Mouse (Mus musculus) 3134 (cell line): ENCODE data around the gene Lipc.

Experiments used
- DNase-seq: peaks from one replicate; pipeline ENCODE4 v3.0.0-alpha.2; 2011; ENCODE audit warnings: low spot score; ENCODE audit not compliant: insufficient read length; ENCODE audit errors: extremely low read depth

Gene Lipc

DNA sequence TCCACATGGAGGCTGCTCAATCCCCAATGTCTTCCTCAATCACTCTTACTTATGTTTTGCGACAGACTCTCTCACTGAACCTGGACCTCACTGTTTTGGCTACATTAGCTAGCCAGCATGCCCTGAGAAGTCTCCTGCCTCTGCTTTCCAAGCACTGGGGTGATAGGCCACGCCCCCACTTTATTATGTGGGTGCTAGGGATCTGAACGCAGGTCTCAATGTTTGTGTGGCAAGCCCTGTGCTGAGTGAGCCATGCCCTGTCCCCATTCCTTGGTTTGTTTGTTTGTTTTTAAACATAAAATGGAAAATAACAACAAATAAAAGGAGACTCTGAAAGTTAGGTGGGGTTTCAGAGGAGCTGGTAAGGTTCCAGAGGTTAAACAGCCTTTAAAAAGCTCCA is 7.4 kb upstream of the Lipc start:
- DNase-seq: no peak

DNA sequence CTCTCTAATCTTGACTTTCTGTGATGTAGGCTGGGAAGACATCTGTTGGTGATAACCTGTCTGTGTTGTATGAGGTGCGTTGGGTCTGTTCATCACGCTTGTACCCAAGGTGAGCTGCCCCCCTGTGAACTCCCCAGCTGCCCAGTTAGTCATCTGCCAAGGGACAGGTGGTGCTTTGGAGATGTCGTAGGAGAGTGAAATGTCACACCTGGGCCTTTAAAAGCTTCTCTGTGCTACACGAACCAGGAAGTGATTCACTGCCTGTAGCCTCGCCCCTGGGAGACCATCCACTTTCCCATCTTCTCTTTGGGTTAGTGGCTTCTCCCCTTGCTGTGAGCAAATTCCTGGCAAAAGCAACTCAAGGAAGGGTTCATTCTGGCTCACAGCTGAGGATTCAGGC is 6.4 kb upstream of the Lipc start:
- DNase-seq: no peak

DNA sequence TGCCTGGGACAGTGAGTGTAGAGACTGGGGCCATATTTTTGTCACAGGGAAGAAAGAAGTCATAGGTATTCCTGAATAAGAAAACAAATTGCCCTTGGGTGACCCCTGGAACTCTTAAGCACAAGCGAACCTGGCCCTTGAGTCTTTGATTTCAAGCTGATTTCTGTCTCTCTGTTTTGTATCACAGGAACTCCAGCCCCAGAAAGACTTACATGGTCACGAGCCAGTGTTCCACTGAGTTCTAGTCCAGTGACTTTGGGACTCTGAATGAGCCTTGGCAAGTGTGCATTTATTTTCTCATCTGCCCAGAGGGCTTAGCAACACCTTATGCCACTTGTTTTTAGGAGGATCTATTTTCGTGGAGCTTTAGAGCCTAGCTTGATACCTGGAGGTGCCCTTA is 5.7 kb upstream of the Lipc start:
- no peak for DNase-seq

DNA sequence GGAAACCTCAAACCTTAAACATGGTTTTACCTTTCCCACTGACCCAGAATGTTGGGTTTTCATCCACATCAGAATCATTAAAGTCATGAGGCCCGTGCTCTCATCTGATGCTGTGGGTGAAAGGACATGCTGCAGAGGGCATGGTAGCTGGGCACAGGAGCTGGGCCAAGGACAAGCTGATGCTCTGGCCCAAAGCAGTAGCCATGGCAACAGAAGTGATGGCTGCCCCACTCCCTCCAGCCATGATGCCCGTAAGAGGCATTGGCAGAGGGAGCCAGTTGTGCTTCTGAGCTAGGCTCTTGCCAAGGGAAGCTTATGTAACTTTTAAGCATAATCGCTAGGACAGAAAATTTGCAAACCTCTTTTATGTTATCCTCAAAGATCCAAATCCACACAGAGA is 2.2 kb upstream of the Lipc start:
- DNase-seq: no peak

DNA sequence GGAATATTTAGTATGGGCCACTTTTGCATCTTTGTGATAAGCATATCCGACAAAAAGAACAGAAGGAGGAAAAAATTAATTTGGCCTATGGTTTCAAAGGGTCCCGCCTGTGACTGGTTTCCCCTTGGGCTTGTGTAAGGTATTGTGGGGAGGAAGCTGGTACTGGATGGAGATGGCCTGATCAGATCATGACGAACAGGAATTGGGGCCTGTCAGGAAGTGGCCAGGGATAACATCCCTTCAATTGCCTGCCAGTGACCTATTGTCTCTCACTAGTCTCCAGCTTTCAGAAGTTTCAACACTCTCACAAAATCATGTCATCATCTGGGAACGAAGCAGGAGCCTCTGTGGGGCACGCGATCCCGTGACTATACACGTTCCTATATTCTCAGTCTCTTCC is 2.7 kb downstream of the Lipc start:
- DNase-seq: no peak

DNA sequence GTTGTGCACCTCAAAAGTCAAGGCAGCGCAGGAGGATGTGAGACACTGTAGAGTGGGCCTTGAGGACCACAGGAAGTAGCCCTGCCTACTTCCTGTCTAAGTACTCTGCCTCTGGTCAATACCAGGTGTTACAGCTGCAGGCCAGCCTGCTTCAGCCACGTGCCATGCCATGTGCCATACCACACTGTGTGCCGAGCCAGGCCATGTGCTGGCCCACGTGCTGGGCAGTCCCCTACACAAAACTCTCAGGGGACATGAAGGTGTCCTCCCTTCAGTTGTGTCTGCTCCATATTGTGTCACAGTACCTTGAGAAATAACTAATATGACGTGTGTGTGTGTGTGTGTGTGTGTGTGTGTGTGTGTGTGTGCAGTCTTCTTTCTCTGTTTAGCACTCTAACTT is 4.7 kb downstream of the Lipc start:
- DNase-seq: no peak

DNA sequence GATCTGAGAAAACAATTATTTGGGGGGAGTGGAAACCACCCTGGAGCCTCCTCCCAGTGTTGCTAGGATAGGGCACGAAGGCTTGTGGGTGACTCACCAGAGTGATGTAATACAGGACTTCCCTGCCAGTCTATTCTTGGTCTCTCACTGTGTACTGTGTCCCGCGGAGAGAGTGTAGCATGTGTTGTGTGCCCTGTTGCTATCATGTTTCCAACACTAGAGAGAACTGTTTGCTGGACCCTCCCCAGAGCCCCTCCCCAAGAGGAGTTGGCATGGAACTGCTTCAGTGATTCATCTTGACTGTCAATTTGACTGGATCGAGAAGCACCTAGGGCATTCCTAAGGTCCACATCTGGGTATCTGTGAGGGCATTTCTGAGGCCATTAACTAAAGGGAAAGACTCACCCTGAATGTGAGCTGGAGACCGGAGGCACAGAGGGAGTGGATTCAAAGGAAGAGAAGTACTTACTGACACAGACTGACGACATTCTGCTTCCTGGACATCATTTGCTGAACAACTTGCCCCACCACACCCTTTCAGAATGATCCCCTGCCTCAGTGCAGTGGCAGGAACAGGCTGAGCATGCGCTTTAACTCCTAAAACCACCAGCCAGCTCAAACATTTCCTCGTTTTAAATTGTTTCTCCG is 9.2 kb downstream of the Lipc start:
- peak; percentile 48 for DNase-seq

DNA sequence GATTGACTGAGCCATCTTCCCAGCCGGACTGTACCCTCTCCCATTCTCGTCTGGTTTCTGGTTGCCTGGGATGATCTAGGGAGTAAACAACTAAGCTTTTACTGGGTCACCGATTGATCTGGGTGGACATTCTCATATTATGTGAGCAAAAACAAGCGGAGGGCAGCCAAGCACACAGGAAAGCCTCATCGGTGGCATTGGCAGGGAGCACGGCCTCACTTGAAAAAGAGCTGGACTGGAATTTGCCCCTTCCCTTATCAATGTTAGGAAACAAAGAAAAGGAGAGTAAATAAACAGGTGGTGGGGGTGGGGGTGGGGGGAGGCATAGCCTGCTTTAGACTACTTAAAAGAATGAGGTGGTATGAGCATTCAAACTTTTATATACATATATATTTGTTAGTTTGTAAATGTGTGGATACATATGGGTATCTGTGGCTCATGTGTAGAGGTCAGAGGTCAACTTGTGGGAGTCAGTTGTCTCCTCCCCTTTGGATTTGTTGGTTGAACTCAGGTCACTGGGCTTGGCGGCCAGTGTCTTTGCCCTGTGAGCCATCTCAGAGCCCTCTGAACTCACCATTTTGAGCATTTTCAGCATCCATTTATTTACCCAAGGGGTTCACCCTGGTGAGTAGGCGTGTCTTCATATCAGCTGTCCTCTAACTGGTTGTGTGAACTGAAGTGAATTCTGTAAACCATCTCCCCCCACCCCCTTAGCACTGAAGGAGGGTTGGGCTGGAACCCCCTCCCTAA is 12.1 kb downstream of the Lipc start:
- DNase-seq: no peak

DNA sequence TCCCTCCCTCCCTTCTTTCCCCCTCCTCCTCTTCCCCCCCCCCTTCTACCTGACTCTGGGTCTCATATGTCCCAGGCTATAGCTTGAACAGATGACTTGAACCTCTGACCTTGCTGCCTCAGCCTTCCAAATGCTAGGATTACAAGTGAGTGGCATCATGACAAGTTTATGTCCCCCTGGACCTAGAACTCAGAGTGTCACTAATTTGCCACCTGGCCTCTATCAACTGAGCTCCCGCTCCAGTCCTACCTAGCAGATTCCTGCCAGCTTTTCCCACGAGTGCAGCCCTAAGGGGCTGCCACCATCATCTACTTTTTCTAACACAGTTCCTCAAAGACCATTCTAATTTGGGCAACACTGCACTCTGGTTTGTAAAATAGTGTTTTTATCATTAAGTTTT is 13.2 kb downstream of the Lipc start:
- DNase-seq: no peak

DNA sequence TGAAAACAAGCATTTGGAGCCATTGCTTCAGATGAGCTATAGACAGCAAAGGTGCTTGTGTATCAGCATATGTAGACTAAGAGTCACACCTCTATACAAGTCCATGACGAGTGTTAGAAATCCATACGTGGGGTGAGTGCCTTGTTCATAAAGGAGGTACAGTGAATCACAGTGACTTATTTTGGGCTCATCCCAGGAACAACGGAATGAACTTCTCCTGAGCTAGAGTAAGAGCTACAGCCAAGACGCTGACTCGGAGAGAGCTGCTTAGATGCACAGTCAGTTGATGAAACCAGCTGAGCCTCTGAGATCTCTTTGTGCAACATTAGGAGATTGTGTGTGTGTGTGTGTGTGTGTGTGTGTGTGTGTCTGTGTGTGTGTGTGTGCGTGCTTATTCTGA is 13.9 kb downstream of the Lipc start:
- DNase-seq: no peak

DNA sequence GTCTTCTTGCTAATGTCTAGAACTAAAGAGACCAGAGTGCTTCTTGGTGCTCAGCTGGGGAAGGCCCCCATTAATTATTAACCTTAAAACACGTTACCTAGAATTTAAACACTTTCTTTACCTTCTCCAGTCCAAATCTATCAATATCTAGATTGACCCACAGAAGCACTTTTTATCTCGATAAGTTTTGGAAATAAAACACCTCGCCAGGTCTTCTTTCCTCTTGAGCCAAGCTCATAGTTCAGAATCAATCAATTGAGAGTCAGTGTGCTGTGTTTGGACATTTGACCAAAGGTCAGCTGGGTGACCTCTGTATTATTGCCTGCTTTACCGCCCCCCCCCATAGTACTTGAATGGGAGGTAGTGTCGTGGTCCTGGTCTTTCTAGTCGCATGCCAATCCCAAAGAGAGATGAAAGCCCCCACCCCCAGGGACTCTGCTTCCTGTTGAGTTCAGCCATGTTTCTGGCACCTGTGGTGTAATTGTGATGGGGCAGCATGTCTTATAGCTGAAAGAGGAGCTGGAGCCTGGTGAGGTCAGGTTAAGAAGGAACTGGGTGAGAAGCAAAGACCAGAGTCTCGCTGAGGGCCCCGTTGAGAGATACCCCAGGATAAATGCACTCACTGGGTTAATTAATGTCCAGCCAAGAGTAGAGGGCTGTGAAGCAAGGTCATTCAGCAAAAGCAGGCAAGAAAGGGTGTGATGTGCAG is 17.3 kb downstream of the Lipc start:
- no peak for DNase-seq

DNA sequence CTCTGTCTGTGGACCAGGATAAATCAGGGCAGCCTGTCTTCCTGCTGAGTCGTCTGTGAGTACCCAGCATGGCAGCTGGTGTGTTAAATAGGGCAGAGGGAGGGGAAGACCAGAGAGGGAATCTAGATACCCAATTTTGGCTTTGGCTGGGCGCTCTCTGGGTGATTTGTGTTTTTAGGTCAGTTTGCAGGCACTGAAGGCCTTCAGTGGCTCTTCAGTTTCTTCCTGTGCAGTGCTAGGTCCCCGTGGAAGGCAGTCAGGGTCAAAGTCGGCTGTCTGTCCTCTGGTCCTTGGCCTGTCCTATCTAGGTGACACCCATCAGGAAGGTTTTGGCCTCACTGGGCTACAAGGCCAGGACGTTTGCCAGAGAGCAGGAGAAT is 21.4 kb downstream of the Lipc start:
- DNase-seq: no peak

DNA sequence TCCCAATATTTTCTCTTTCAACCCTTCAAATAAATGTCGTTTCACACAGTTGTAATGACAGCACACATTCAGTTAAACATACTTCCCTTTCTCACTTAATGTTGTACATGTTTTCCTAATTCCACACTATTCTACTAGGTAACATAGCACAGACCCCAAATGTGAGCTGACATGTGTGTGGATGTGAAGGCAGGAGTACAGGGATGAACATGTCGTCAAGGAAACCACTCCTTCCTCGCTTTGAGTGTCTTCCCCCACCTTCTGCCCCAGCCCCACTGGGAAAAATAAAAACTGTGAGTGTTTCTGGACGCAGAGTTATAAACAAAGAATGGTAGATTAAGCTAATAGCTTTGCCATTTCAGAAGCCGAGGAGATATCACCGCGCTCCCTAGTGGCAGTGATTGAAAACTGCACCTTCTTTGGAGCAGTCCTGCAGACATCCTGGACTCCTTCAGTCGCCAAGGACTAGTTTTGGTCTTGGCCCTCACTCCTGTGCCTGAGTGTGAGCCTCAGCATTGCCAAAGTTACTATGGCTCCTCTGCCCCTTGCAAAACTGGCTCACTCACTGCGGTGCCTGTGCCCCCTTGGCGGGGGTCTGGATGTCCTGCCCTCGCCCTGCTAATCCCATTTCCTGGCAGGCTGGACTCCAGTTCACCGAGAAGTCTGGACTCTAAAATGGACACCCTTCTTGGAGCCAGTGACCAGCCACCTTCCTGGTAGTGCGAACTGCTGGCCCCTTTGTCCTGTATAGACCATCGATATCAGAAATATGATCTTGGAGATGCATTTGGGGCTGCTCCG is 22.0 kb downstream of the Lipc start:
- DNase-seq: peak; percentile 30

DNA sequence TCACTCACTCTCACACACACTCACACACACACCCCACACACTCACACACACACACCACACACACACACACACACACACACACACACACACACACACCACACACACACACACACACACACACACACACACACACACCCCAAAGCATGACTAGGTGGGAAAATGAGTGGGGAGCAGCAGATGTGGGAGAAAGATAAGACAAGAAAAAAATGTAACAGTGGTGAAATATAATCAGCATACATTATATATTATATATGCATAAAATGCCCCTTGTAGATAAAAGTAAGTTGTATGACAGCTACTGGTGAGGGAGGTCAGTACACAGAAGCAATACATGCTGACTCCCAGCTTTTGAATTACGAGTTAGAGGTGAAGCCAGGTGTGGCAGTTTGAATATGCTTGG is 23.6 kb downstream of the Lipc start:
- DNase-seq: no peak

DNA sequence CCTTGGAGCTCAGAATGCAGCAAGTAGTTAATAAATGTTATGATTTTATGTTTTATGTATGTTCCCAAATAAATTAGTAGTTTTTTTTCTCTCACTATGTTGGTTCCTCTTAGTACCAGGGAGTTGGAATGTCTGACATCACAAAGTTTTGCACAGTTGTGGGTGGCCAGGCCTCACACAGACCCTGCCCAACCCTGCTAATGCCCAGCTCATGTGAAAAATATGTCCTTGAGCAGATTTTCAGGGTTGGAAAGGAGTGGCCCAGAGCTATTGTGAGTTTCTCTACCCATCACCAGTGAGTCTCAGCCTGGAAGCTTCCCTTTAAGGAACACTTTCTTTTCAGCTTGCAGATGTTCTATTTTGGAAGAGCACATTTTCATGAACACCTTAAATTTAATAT is 24.3 kb downstream of the Lipc start:
- DNase-seq: no peak

DNA sequence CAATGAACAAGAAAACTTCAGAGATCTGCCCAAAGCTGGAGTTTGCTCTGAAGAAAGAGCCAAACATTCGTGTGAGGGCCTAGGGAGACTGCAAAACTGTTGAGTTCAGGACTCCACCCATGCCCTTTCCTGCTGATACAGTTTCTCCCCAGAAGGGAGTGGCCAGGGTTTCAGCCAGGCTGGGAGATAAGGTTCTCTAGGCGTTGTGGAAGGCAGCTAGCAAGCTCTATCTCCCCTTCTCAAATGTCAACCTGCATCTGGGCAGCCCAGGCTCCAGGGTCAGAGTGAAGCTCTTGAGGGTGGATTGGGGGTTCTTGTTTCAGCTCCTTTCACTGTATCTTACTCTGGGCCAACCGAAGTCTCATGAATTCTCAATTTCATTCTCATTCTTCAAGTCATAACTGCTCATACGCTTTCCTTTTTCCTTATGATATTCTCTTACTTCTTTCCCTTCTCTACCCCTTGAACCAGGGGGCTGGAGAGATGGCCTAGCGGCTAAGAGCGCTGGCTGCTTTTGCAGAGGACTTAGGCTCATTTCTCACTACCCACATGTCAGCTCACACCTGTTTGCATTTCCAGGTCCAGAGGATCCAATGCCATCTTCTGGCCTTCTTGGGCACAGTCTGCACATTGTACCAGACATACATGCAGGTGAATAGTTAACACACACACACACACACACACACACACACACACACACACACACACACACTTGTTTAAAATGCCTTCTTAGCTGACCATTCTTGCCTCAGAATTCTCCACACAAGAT is 25.0 kb downstream of the Lipc start:
- DNase-seq: no peak

DNA sequence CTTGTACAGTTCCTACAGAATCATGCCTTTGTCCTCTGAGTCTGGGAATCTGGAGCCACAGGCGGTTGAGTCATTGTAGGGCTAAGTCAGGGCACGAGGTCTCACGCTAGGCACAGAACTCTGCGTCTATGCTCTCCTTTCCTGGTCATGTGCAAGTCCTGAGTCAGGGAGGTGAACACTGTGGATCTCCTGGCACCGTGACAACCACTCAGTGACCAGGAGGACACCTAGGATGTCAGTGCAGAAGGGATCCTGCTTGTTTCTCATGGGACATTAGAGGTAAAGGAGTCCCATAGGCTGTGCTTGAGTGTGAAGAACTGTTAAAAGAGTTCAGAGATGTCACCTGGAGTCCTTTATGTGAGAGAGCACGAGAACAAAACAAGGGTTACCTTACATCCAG is 26.8 kb downstream of the Lipc start:
- no peak for DNase-seq

DNA sequence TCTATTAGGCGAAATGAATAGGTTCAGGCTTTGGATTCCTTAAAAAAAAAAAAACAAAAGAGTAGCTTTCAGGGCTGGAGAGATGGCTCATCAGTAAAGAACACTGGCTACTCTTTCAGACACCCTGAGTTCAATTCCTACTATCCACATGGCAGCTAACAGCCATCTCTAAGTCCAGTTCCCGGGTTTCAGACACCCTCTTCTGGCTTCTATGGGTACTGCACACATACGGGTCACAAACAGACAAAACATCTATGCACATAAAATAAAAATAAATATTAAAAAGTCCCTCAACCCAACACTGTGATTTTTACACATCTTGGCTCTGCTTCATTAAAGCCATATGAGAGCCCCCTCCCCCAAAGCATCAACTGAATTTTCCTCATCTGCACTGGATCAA is 27.3 kb downstream of the Lipc start:
- no peak for DNase-seq

DNA sequence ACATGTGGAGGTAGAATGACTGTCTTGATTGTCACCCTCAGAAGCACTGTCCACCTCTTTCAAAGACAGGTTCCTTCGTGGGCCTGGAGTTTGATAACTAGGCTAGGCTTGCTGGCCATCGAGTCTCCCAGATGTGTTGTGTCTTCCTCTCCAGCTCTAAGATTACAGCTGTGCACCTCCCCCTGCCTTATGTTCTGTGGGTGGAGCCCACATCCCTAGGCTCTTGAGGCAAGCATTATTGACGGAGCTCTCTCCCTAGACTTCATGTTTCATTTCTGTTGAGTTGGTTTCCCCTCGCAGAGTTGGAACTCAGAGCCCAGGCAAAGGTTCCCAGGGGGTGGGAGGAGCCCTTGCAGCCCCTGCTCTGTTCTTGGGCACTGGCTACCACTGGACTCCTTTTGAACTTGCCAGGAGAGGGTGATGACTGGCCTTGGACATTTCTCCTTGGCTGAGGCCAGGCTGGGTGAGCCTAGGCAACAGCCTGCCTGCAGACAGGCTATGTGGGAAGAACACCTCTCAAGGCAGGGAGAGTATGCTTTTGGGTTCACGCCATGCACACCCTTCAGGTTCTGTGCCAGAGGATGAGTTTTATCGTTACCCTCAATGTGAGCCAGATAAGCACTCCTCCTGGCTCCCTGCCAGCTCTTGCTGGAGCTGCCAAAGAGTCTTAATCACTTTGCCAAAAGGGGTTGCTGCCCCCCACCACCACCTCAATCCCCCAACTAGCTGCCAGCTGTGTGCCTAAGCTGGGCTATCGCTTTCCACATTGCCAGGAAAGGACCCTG is 30.1 kb downstream of the Lipc start:
- DNase-seq: no peak

DNA sequence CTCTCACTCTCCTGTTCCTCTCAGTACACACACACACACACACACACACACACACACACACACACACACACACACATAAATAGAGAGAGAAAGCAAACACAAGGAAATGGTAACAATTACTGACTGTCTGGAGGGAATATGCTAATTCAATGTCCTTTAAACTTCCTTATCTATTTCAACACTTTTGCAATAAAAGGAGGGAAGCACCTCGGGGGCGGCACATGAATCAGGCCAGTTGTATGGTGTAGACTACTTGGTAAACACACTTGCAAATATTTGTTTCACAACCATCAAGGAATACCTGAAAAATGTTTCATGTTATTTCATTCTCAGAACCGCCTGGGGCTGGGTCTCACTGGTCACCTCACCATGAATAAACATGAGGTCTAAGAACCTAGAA is 30.9 kb downstream of the Lipc start:
- DNase-seq: no peak
